Mouse (Mus musculus): ENCODE measurements around the gene Ftl1-ps1. TPM values are rescaled to one million over a fixed set of nuclear protein-coding genes. Genes with fewer than 3 reads are reported as not detected.

Ftl1-ps1 gene
- polyA plus RNA-seq (2014; fragmentation: Illumina TruSeq; extraction: RNeasy Lipid Tissue Mini Kit (QIAGEN cat#74804); ENCODE audit: low read depth, low replicate concordance) = 0.49 TPM

GRCm38 (mm10) chr13:74399298-74399839 lies at the start of gene Ftl1-ps1:
Gene Ftl1-ps1 (plus strand): TSS chr13:74399694.

GRCm38 (mm10) chr13:74363859-74364235 lies 35.6 kb upstream of the Ftl1-ps1 start, which contains the start of gene Lrrc14b:
Gene Lrrc14b (minus strand): TSS chr13:74364005.

DNA sequence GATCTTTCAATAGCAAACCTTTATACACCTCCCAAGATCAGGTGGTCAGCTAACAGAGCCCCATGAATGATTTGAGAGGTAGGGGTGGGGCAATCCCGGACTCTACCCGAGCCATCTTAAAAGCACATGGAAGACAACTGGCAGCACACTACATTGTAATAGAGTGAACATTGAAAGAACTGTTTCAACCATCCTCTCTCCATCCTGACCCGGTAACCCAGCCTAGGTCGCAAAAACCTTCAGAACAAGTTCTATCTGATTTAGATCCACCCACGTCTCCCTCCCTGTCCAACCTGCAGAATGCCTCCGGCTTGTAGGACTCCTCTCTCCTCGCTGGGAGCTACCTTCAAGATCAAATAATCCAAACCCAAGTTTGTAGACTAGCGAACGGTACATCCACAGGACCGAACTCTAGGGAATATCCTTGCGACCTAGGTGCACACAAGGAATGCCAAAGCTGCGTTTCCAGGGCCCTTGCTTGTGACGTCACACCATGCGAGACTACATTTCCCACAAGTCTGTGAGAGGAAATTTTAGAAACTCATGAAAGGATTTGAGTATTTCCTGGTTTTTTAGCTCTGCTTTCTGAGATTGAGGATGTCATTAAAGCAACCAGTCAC lies 9.0 kb upstream of the Ftl1-ps1 start, which contains the start of gene Zfp72:
Zfp72 (minus strand) TSS at position 466 of the 620 bp plus-strand sequence.

Other genes with a start within 250 kb of the Ftl1-ps1 start
- 25.8 TPM for gene Exoc3, start 191.0 kb upstream of the Ftl1-ps1 start, polyA plus RNA-seq (2014; fragmentation: Illumina TruSeq; extraction: RNeasy Lipid Tissue Mini Kit (QIAGEN cat#74804); ENCODE audit: low read depth, low replicate concordance)
- 0.22 TPM for gene Ahrr, start 107.4 kb upstream of the Ftl1-ps1 start, polyA plus RNA-seq (2014; fragmentation: Illumina TruSeq; extraction: RNeasy Lipid Tissue Mini Kit (QIAGEN cat#74804); ENCODE audit: low read depth, low replicate concordance)
- gene Pdcd6, start 82.1 kb upstream of the Ftl1-ps1 start, polyA plus RNA-seq (2014; fragmentation: Illumina TruSeq; extraction: RNeasy Lipid Tissue Mini Kit (QIAGEN cat#74804); ENCODE audit: low read depth, low replicate concordance) = 41.3 TPM
- 89.4 TPM for gene Sdha, start 49.4 kb upstream of the Ftl1-ps1 start, polyA plus RNA-seq (2014; fragmentation: Illumina TruSeq; extraction: RNeasy Lipid Tissue Mini Kit (QIAGEN cat#74804); ENCODE audit: low read depth, low replicate concordance)
- gene Ccdc127, start 49.4 kb upstream of the Ftl1-ps1 start, polyA plus RNA-seq (2014; fragmentation: Illumina TruSeq; extraction: RNeasy Lipid Tissue Mini Kit (QIAGEN cat#74804); ENCODE audit: low read depth, low replicate concordance) = 35.1 TPM
- gene Lrrc14b, start 35.7 kb upstream of the Ftl1-ps1 start, polyA plus RNA-seq (2014; fragmentation: Illumina TruSeq; extraction: RNeasy Lipid Tissue Mini Kit (QIAGEN cat#74804); ENCODE audit: low read depth, low replicate concordance) = not detected
- gene Zfp72, start 8.9 kb upstream of the Ftl1-ps1 start, polyA plus RNA-seq (2014; fragmentation: Illumina TruSeq; extraction: RNeasy Lipid Tissue Mini Kit (QIAGEN cat#74804); ENCODE audit: low read depth, low replicate concordance) = 62.6 TPM
- gene Zfp825, start 94.3 kb downstream of the Ftl1-ps1 start, polyA plus RNA-seq (2014; fragmentation: Illumina TruSeq; extraction: RNeasy Lipid Tissue Mini Kit (QIAGEN cat#74804); ENCODE audit: low read depth, low replicate concordance) = 8.0 TPM
- 18.9 TPM for gene Erap1, start 239.9 kb downstream of the Ftl1-ps1 start, polyA plus RNA-seq (2014; fragmentation: Illumina TruSeq; extraction: RNeasy Lipid Tissue Mini Kit (QIAGEN cat#74804); ENCODE audit: low read depth, low replicate concordance)

Measured in testis, adult 10 weeks (tissue).